Mouse (Mus musculus) ES-Bruce4 (cell line): ENCODE results near the gene Il13. TPM values are rescaled to one million over a fixed set of nuclear protein-coding genes. Genes with fewer than 3 reads are reported as not detected.

Experiments used
- H3K27ac ChIP-seq: 2 replicates; pipeline ENCODE4 v1.5.1; 2012; ENCODE audit warnings: low read length, inconsistent platforms; ENCODE audit not compliant: insufficient read depth
- H3K27me3 ChIP-seq: 2 replicates; pipeline ENCODE4 v1.6.1; 2012; ENCODE audit warnings: mild to moderate bottlenecking, low read length, inconsistent platforms; ENCODE audit not compliant: control insufficient read depth, poor library complexity, insufficient read depth, severe bottlenecking
- H3K36me3 ChIP-seq: 2 replicates; pipeline ENCODE4 v1.6.1; 2012; ENCODE audit warnings: inconsistent platforms, mild to moderate bottlenecking, low read length, moderate library complexity; ENCODE audit not compliant: control insufficient read depth, poor library complexity, insufficient read depth, severe bottlenecking
- H3K4me1 ChIP-seq: one replicate; pipeline ENCODE4 v1.8.1; 2011; ENCODE audit warnings: low read length; ENCODE audit not compliant: control insufficient read depth, insufficient read depth
- H3K4me3 ChIP-seq: 2 replicates; pipeline ENCODE4 v1.5.1; 2011; ENCODE audit warnings: low read depth, mild to moderate bottlenecking, low read length
- H3K9ac ChIP-seq: 2 replicates; pipeline ENCODE4 v1.6.1; 2012; ENCODE audit warnings: low read depth, mild to moderate bottlenecking, inconsistent platforms; ENCODE audit not compliant: poor library complexity, severe bottlenecking
- H3K9me3 ChIP-seq: replicated peaks from 2 replicates; pipeline ENCODE4 v1.6.1; 2012; ENCODE audit warnings: mild to moderate bottlenecking, low read length, inconsistent platforms; ENCODE audit not compliant: control insufficient read depth, poor library complexity, insufficient read depth, severe bottlenecking
- CTCF ChIP-seq: IDR thresholded peaks from one replicate; pipeline ENCODE4 v1.8.1; 2011; ENCODE audit warnings: low read depth, low read length
- EP300 ChIP-seq: IDR thresholded peaks from 2 replicates; pipeline ENCODE4 v1.6.1; 2011; ENCODE audit warnings: low read depth, low read length; ENCODE audit not compliant: insufficient read depth
- POLR2A ChIP-seq: IDR thresholded peaks from one replicate; pipeline ENCODE4 v1.8.1; 2011; ENCODE audit warnings: low read length; ENCODE audit not compliant: insufficient read depth
- polyA plus RNA-seq: library from polyadenylated mRNA; stranded (reverse); fragments of >200 nt; gene quantifications from 2 replicates; pipeline ENCODE4 v1.2.4, GENCODE M21; 2011; ENCODE audit warnings: low read depth; ENCODE audit not compliant: missing spikeins, insufficient read depth, insufficient read length

The Il13 gene
- polyA plus RNA-seq, 1 experiment: not detected

DNA sequence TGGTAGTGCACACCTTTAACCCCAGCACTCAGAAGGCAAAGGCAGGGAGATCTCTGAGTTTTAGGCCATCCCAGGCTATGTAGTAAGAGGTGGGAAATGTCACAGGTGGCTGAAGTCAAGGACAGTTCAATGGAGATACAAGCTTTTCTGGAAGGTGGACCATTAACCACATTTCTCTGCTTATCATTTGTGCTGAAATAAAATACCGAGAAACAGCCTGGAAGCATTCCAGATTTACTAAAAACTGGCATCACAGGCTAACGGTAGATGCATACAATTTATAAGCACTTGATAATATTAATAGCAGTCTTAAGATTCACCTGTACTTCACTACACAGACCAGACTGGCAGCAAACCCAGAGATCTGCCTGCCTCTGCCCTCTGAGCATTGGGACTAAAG lies 17.9 kb upstream of the Il13 start:
- Histone ChIP-seq H3K4me3 (no peak overlapping the region), H3K4me1 (no peaks in the 10 kb centered on the region), H3K9ac (no peak overlapping the region), H3K9me3 (no peaks in the 10 kb centered on the region), H3K27ac (no peak overlapping the region), H3K27me3 (no peaks in the 10 kb centered on the region), H3K36me3 (peaks cover 23% of the 10 kb centered on the region)
- TF ChIP-seq EP300 (no peak), POLR2A (no peak), CTCF (no peak)

DNA sequence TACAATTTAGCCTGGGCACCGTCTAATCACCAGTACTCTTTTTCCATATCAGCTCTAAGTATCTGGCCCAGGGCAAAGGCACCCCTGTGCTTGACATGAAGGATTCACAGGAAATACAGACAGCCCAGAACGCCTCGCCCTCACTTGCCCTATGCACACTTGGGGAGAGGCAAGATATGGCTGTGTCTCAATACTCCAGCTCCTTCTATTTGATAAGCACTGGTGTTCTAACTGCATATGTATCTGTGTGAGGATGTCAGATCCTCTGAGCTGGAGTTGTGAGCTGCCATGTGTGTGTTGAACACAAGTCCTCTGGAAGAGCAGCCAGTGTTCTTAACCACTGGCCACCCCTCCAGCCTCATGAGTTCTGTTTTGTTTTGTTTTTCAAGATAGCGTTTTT lies 16.9 kb upstream of the Il13 start:
- H3K4me3 ChIP-seq: no peak overlapping the region
- no peaks in the 10 kb centered on the region for H3K9me3 ChIP-seq
- H3K36me3 ChIP-seq: peaks cover 23% of the 10 kb centered on the region
- no peak overlapping the region for H3K9ac ChIP-seq
- no peaks in the 10 kb centered on the region for H3K4me1 ChIP-seq
- H3K27me3 ChIP-seq: no peaks in the 10 kb centered on the region
- H3K27ac ChIP-seq: no peak overlapping the region
- TF ChIP-seq EP300: no peak
- TF ChIP-seq CTCF: no peak

DNA sequence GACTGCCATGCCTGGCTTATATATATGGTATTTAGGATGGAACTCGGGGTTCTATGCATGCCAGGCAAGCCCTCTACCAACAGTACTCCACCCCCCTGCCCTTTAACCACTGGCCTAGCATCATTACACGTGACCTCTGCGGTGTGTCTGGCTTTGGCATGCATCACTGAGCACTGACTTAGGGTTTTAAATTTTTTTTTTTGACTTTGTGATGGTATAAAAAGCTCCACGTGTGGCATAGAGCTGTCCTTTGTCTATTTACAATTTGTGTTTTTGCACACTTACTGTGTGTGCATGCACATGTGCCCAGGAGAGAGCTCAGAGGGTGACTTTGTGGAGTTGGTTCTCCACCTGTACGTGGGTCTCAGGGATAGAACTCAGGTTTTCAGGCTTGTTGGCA lies 9.5 kb upstream of the Il13 start:
- H3K4me1 ChIP-seq: no peaks in the 10 kb centered on the region
- H3K27ac ChIP-seq: no peak overlapping the region
- H3K36me3 ChIP-seq: no peaks in the 10 kb centered on the region
- no peak overlapping the region for H3K9ac ChIP-seq
- no peak overlapping the region for H3K4me3 ChIP-seq
- TF ChIP-seq POLR2A: no peak
- no peaks in the 10 kb centered on the region for H3K27me3 ChIP-seq
- H3K9me3 ChIP-seq: no peaks in the 10 kb centered on the region

DNA sequence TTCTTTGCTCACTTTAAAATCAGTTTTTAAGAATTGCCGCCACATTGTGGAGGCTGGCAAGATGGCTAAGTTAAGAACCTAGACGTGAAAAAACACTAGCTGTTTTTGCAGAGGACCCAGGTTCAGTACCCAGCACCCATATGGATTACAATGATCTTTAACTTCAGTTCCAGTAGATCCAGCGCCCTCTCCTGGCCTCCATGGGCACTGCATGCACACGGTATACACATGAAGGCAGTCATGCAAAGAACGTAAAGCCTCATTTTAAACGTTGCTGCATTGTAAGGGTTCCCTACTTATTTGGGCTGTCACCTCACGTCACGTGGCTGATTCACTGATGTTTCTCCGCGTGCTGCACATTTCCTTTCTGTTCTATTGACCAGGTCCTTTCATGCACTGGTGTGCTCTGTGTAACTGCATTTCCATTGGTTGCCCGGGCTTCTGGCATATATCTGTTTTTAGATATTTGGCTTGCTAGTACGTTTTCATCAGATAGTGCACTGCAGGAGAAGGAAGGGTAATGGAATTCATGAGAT lies 8.3 kb upstream of the Il13 start:
- TF ChIP-seq CTCF (peak; percentile 70), POLR2A (no peak), EP300 (no peak)
- no peaks in the 10 kb centered on the region for H3K36me3 ChIP-seq
- H3K9ac ChIP-seq: no peak overlapping the region
- H3K27ac ChIP-seq: no peak overlapping the region
- H3K9me3 ChIP-seq: no peaks in the 10 kb centered on the region
- no peak overlapping the region for H3K4me3 ChIP-seq
- H3K27me3 ChIP-seq: no peaks in the 10 kb centered on the region
- no peaks in the 10 kb centered on the region for H3K4me1 ChIP-seq

DNA sequence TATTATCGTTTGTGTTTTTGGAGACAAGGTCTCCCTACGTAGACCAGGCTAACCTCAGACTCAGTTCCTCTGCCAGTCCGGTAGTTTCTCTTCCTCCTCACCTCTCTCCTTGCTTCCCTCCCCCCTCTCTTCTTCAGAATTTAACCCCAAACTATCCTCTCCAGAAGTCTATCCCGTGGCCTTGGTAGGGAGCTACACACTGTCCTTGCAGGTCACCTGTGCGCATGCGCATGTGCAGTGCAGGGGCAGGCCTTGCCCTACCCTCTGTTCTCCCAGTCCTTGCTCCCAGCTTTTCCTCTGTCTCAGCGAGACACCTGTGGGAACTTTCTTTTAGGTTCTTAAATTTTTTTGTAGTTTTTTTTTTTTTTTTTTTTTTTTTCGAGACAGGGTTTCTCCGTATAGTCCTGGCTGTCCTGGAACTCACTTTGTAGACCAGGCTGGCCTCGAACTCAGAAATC lies 3.3 kb upstream of the Il13 start:
- Histone ChIP-seq H3K36me3 (no peaks in the 10 kb centered on the region), H3K4me3 (no peak overlapping the region), H3K27ac (no peak overlapping the region), H3K4me1 (no peaks in the 10 kb centered on the region), H3K27me3 (no peaks in the 10 kb centered on the region; the same call in 1 of the 2 replicates), H3K9me3 (no peaks in the 10 kb centered on the region), H3K9ac (no peak overlapping the region)
- TF ChIP-seq POLR2A: no peak
- TF ChIP-seq EP300: no peak
- no peak for TF ChIP-seq CTCF

DNA sequence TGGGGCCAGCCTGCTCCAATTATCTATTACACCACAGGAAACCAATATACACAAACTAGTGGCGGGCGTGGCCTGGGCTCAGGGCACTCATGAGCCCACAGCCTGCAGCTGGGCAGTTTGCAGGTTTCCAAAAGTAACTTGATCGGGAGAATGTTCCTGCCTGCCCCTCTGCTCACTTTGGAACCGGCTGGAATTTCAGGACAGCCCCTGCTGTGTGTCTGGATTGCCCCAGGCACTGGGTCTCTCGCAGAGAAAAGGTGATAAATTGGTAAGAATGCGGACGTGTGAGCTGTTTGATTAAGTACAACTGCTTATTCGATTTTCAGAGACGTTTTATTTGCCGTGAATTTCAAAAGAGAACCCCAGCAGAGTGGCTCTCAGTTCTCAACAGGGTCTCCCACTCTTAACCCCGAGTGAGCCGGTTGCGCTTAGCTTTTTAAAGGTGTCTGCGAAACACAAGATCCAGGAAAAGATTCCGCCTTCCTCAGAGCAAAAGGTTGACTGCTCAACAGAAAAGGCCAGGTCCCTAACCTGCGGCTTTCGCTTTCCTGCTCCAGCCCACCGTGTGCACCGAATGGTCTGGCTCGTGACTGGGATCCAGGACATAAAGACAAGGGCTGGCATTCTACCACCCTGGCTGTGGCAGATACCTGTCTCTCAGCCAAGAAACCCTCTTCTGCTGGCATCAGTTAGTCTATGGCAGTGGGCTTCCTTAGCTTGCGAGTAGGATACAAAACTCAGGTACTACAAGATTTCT lies 2.7 kb upstream of the Il13 start:
- H3K9ac ChIP-seq: no peak overlapping the region
- H3K36me3 ChIP-seq: no peaks in the 10 kb centered on the region
- H3K4me1 ChIP-seq: no peaks in the 10 kb centered on the region
- no peak overlapping the region for H3K27ac ChIP-seq
- H3K4me3 ChIP-seq: no peak overlapping the region
- TF ChIP-seq EP300 (no peak), CTCF (no peak), POLR2A (no peak)
- no peaks in the 10 kb centered on the region for H3K9me3 ChIP-seq
- H3K27me3 ChIP-seq: no peaks in the 10 kb centered on the region; the same call in 1 of the 2 replicates
